Mouse (Mus musculus) gastrocnemius, postnatal 10 days (tissue): ENCODE measurements around the gene Fyn. TPM values are rescaled to one million over a fixed set of nuclear protein-coding genes. Genes with fewer than 3 reads are reported as not detected.

Source experiments
- DNase-seq: peaks from one replicate; pipeline ENCODE4 v3.0.0; 2021; ENCODE audit warnings: mixed read lengths
- total RNA-seq, 2 experiments: library from RNA; stranded (reverse); gene quantifications; 2 replicates each; pipeline ENCODE4 v1.2.3; 2021

Gene Fyn
- total RNA-seq, 2 experiments from 2014 or later, result 25.6 to 34.4 TPM

GRCm38 (mm10) chr10:39612633-39612988 lies 244.0 kb downstream of the Fyn start, which contains the start of gene Traf3ip2:
Gene Traf3ip2, plus strand, starts transcription at chr10:39612934.
- DNase-seq, result no peak

- DNase-seq, result peak; percentile 62
These were observed 244.6 kb downstream of the Fyn start for GRCm38 (mm10) chr10:39612989-39613831.

GRCm38 (mm10) chr10:39613973-39614372 lies 245.3 kb downstream of the Fyn start:
- DNase-seq, result no peak

- peak; percentile 74 for DNase-seq
These were observed 246.0 kb downstream of the Fyn start for GRCm38 (mm10) chr10:39614676-39615075.

Other genes starting within 250 kb of the Fyn start
- 1 to 10 TPM; 4.6 to 4.8 TPM for gene Fam229b, start 234.9 kb upstream of the Fyn start, total RNA-seq
- 1 to 10 TPM; 1.6 to 2.0 TPM for gene Tube1, start 234.9 kb upstream of the Fyn start, total RNA-seq
- under 1 TPM; 0.16 to 0.47 TPM for gene Ccn6, start 205.1 kb upstream of the Fyn start, total RNA-seq
- 1 to 10 TPM; 5.9 to 6.0 TPM for gene Traf3ip2, start 244.1 kb downstream of the Fyn start, total RNA-seq